Mouse (Mus musculus): ENCODE measurements at regions not wholly inside any gene's neighbourhood (a gene's known extent, or its start where the extent isn't known, plus 50 kb on each side); places are given as distances from the start of the nearest gene placed in this dataset.
A peak's percentile ranks its signal among the peaks of the same experiment; 100 is the strongest.

DNA sequence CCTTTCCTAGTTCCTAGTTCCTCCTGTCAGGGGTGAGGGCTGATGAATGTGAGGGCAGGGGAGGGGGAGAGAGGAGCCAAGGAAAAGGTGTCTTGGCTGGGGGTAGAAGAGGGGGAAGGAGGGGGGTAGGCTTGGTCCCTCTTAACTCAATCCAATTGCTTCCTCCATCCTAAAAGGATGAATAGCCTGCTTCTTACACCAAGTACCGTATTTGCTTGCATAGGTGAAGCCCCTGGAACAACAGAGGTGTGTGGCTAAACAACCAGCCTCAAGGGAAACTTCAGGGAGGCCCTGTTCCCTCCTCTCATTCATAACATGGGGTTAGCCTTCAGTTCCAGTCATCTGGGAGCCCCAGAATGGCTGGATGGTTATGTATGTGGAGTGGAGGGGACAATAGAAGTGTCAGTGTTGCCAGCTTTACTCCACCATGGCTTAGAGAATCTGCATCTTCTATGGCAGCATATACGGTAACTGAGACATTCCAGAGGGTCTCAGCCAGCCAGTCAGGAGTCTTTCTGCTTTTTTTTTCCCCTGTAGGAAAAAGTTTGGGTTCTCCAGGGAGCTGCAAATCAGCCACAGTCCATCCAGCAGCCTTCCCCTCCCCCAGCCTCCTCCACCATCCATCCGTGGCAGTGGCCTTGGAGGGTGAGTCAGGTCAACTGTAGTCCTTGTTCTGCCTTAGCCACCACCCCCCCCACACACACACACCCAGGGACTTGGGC lies 100.2 kb upstream of the Ccnd2 start:
- DNase-seq (ENCODE audit: low spot score), result no peak

DNA sequence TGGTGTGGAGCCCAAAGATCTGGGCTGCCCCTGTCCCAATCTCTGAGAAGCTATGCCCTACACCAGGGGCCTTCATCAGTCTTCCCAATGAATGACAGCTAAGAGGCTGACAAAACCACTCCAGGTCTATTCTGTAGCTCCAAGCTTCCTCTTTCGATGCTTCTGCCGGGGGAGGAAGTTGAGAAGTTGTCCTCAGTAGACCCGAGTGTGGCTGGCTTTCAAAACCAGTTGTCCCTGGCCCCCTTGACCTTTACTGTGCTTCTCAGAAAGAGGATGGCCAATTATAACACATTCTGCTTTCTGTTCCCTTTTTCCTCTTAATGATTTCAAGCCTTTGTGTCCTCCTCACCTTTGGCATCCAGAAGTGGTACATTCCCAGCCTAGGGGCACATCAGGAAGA lies 101.9 kb upstream of the Ccnd2 start:
- no peak for DNase-seq (ENCODE audit: low spot score)

DNA sequence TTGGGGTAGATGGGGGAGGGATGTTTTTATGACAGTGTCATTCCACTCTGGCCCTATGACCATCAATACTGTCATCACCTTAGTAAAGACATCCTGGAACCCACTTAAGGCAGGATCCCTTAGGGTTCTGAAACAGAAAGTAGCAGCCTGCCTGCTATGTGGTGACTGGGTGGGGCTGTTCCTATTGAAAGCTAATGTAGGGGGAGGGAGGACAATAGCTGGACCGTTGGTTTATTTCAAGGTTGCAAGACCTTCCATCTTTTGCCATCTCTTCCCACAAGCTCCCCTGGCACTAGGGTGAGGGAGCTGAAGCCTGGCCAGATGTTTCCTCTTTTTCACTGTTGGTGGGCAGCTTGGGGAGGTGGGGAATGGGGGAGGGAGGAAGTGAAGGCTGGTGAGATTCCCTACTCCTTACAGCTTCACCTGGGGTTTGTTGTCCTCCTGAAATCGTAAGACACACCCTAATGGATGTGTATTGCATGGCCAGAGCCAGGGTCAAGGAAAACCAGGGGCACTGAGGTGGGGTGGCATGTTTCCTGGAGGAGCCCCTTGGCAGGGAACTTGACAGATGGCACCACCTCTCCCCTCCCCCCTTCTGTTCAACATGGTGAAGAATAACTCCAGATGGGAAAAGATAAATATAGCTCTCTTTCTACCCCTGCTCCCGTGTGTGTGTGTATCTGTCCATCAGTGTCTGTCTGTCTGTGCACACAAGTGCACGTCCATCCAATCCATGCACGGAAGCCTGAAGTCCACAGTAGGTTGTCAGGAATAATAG lies 112.1 kb upstream of the Ccnd2 start:
- DNase-seq (ENCODE audit: low spot score), result no peak

DNA sequence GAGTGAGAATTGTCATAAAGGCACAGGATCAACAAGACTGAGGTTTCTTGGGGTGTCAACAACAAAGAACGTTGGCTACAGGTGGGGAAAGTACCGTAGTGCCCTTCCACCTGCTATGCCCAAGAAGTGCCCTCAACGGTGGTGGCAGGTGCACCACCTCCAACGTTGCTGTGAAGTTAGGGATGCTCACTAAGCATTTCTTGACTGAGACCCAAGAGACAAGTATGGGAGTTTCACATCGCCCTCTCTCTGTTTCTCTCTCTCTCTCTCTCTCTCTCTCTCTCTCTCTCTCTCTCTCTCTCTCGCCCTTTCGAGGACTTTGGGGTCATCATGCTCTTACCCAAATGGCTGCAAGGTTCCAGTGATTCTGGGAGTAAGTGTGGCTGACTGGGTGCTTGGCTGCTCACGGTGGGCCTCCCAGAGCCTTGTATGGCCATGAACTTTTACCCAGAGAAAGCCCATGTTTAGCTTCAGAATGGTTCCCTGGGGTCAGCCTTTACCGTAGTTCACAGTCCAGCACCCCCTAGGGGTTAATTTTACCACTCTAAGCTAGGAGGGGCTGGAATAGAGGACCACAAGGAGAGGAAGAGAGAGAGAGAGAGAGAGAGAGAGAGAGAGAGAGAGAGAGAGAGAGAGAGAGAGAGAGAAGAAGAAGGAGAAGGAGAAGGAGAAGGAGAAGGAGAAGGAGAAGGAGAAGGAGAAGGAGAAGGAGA lies 113.2 kb upstream of the Ccnd2 start:
- DNase-seq (ENCODE audit: low spot score), result no peak

DNA sequence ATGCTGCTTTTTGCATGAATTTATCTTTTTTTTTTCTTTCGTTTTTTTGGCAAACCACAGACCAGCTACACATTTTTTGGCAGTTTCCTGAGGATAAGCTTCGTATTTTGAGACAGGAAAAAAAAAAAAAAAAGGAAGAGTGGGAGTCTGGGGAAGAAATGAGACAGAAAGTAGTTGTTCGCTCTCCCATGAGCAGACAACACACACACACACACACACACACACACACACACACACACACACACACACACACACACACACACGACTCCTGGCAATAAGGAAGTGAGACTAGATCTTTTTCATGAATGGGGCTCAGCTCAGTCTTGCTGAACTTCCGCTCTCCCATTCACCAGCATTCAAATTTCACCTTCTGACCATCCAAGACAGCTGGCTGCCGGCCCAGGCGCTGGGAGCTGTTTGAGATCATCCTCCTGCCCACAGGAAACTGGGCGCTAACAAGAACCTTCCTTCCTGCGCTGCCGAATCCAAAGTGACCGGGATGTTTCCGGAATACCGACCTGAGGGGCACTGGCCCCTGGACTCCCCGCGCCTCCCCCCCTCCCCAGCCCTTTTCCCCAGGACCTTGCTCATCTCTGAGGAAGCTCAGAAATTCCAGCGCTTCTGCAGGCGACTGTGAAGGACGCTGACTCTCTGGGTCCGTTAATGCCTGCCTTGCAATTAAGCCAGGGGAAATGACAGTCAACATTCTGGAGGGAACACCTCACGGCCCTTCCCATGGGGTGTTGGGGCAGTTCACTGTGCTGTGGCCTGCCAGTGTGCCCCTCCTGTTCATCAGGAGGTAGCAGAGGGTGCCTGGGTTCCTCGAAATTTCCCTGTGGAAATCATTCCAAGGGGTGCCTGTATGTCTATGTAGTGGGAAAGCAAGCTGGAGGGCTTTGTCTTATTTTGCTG lies 114.2 kb upstream of the Ccnd2 start:
- peak; percentile 42 for DNase-seq (ENCODE audit: low spot score)

DNA sequence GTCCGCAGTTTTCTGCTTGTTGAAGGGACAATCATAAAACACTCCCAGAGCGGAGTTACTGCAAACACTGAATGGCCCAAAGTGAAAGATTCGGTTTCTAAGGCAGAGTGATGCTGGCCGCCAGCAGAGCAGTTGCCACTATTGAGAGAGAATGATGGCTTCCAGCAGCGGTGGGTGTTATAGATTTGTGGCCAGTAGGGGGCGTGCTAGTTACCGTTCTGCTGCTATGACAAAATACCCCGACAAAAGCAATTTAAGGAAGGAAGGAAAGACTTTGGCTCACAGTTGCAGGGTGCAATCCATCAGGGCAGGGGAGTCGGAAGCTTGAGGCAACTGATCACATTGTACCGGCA lies 114.8 kb upstream of the Ccnd2 start:
- no peak for DNase-seq (ENCODE audit: low spot score)

DNA sequence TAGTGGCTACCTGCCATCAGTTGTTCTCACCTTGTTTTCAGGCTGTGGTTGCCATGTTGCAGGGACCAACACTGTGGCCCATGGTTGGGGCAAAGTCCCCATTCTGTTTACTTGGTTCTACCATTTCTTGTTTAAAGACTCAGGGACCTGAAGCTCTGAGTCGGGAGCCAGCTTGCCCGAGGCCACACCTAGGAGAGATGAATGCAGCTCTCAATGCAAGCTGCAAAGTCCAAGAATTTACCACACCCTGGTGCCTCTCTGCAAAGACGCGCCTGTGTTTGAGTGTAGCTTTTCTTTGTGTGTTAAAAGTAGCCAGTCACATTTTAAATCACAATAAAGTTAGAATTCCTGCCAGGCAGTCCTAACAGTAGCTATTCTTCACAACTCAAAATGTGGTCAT lies 117.0 kb upstream of the Ccnd2 start:
- DNase-seq (ENCODE audit: low spot score), result no peak

DNA sequence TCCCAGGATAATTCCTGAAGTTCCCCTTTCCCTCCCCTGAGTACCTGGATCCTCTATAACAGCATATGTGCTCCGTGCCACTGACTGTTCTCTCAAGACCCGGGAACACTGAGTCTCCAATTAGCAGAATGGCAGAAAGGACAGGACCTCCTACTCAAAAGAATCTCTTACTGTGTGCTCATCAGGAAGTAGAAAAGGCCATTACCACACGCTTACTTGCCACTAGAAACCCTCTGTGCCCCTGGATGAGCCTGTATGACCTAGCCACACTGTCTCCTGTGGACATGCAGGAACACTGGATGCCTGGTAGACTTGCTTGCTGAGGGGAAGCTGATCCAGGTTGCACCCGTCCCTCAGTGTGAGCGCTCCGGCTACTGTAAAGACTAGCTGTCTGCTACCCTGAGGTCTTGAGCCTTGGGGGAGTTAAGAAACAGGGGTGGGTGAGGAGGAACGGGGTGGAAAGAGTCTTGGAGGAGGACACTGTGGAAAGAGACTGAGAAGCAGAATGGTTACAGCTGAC lies 117.6 kb upstream of the Ccnd2 start:
- no peak for DNase-seq (ENCODE audit: low spot score)

DNA sequence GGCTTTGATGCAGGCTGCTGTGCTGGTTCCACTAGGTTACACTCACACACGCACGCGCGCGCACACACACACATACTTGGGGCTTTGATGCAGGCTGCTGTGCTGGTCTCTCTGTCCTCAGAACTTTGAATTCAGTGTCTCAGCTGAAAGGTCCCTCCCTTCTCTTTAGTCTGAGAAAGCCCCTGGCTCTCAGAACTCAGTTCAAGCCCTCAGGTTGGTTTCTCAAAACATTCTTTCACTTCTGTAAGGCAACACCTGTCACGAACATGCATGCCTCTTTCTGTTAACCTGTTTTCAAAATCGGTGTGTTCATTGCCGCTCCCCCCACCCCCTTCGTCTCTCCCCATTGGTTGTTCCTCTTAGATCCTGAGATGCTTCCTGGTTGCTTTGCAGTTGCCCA lies 118.8 kb upstream of the Ccnd2 start:
- DNase-seq (ENCODE audit: low spot score), result no peak

DNA sequence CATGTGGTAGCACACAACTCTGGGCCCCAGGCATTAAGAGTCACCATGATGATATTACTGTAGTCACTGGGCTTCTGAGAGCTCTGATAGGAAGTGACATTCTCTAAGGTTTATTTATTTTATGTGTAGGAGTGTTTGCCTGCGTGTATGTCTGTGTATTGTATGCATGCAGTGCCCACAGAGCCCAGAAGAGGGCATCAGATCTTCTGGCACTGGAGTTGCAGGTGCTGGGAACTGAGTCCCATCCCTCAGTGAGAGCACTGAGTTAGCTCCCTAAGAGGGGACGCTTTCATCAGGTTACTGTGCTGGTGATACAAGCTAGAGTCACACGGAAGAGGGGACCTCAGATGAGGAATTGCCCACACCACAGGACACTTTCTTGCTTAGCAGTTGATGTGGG lies 119.4 kb upstream of the Ccnd2 start:
- DNase-seq (ENCODE audit: low spot score), result no peak

DNA sequence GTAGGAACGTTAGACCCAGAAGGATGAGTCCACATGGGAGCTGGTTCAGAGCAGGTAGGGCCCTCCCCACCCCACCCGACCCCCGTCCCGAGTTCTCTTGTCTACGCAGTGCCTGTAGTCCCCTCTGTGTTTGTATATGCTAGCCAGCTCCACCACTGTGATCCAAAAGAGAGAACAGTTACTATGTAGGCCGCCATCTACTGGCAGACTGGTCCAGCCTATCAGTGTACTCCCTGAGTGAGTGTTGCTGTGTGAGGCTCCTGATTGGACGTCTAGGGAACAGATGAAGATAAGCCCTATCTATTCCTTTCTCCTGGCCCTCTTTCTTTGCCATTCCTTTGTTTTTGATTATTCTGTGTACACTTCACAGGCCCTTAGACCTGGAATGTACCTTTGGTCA lies 120.6 kb upstream of the Ccnd2 start:
- no peak for DNase-seq (ENCODE audit: low spot score)

DNA sequence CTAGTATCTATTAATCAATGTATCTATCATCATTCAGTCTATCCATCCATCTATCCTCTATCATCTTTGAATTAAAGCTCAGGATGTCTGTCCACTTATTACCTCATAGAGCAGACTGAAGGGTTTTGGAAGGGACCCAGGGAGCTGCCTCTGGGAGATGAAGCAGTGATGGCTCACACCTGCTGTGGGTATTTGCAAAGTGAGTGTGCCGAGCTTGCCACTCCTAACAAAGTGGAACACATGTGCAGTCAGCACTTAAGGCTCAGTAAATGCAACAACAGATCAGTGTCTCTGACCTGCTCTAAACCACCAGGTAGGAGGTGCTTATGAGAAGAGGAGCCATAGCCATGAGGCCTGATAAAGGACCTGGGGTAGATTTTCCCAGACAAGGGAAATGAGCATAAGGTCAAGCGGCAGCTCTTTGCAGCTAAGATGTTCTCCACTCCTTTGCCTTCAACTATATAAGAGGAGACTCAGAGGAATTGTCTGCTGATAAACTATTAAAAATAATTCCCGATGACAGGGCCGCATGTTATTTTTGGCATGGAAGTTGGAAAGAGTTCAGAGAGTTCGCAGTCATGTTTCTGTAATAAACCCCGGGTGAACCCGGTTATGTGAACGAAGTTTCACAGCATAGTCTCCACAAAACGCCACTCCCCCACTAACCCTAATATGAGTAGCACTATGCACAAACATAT lies 122.9 kb upstream of the Ccnd2 start:
- DNase-seq (ENCODE audit: low spot score), result no peak

DNA sequence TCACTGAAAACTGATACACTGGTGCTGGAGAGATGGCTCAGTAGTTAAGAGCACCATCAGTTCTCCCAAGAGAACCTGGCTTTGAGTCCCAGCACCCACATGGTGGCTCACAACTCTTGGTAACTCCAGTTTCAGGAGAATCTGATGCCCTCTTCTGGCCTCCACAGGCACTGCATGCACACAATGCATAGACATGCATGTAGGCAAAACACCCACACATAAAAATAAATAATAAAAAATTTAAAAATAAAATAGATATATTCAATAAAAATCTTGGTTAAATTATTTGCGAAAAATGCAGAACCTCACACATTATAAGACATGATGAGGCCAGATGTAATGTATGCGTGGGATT lies 123.4 kb upstream of the Ccnd2 start:
- DNase-seq (ENCODE audit: low spot score), result no peak

DNA sequence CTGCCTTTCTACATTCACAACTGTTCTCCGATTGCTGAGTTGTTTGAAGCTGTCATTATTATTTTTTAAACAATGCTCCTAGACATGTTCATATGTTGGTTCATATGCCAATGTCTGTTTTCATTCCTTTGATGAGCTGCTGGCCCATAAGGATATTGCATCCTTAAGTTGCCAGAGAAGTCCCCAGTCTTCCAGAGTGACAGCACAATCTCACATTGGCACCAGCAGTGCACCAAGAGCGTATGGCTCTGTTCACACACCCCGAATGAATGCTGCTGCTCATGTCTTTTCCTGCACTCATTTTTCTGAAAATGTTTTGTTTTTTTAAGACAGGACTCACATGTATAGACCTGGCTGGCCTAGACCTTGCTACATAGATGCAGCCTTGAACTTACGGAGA lies 124.4 kb upstream of the Ccnd2 start:
- DNase-seq (ENCODE audit: low spot score), result no peak

DNA sequence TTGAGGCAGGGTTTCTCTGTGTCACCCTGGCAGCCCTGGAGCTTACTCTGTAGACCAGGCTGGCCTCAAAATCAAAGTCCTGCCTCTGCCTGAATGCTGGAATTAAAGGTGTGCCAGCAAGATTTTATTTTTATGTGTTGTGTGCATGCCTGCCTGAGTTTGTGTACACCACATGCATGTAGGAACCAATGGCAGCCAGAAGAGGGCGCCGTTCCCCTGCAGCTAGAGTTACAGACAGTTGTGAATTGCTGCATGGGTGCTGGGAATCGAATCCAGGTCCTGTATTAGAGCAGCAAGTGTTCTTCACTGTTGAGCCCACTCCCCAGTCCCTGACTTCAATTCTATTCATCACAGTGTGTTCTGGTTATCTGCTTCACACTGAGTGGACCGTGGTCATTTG lies 126.4 kb upstream of the Ccnd2 start:
- DNase-seq (ENCODE audit: low spot score), result no peak

DNA sequence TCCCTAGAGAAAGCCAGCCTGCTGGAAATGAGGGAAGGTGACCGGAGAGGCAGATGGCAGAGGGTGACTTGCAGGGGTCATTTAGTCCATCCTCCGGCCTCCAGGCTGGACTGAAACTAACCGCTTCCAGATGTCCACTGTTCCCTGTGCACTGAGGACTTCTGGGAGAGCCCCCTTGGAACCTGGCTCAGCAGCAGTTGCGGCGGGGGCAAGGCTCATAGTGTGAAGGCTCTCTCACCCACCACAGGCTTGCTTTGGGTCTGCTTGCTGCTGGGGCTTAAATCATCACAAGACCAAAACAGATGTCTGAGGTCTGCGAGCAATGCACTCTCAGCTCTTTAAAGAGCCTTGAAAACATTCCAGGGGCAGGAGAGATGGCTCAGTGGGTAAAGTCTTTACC lies 132.2 kb upstream of the Ccnd2 start:
- no peak for DNase-seq (ENCODE audit: low spot score)

DNA sequence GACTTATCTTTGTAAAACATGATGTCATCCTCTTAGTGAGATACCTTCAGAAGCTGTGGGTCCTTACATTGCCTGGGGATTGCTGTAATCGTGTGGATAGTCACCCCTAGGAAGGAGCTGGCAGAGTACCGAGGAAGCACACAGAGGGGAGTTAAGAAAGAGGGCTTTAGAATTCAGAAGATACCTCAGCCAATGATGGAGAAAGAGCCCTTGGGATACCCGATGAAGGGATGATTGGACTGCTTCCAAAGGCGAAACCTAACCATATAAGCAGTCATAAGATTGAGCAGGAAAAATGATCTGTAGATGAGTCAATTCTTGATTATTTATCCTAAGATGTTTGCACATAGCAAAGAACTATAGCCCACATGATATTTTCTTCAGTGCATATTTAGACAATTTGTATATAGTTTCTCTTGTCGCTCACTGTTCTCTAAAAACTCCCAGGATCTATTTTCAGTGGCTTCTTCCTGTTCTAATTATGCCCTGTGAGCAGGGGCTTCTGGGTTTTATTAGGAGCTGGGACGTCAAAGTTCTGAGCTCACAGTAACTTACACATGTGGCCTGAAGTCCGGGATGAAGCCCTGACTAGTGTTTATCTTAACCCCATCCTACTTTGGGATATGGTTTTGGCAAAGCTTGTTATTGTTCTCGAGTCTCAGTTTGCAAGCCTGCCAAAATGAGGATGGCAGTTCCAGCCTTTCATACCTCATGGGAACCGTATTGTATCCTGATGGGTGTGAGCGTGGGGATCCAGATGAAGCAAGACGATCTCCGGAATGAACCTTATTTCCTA lies 134.9 kb upstream of the Ccnd2 start:
- DNase-seq (ENCODE audit: low spot score), result no peak

DNA sequence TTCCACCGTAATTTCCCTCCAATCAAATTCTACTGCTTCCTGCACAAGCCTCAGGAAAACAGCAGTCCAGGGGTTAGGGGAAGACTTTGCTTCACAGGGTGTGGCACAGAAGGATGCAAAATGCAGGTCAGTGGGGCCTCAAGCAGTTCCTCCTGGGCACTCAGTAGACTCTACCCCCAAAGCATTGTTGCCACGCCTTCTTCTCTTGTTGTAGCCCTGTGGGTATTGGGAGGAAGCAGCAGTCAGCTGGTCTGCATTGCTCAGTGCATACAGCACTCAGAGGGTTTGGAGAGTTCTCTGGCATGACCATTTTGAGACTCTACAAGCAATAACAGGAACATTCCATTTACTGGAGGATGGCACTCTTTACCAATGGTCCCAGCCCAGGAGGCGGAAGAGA lies 137.0 kb upstream of the Ccnd2 start:
- DNase-seq (ENCODE audit: low spot score), result no peak

DNA sequence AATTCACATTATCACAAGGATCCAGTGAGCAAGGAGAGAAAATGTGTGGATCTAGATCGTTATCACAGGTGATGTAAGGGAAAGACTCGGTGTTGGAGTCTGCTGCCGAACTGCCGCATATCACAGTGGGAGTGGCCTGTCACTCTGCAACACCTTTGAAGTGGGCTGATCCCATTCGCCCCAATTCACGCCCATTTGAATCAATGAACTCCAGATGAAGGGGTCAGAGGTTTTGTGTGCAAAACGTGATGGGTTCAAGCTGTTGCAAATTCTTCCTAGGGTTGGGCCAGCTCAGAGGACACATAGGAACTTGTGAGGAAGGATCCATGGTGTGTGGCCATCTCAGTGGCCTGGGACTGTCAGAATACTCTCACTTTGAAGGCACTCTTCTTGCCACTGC lies 139.9 kb upstream of the Ccnd2 start:
- DNase-seq (ENCODE audit: low spot score), result no peak

DNA sequence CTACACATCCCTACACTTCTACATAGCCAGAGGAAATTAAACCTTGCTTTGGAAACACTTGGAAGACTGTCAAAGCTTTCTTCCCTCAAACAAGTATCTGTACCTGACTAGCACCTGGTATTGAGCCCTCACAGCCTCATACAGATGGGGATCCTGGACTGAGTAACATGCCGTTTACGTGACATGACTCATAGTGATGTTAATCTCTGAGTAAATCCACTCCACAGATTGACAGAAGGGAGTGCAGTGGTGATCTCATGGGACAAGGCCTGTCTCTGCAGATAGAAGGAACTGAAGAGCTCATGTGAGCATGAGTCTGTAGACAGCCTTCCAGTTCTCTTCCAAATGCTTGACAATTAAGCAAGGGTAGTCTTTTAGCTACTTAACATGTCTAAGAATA lies 141.8 kb upstream of the Ccnd2 start:
- DNase-seq (ENCODE audit: low spot score), result no peak

DNA sequence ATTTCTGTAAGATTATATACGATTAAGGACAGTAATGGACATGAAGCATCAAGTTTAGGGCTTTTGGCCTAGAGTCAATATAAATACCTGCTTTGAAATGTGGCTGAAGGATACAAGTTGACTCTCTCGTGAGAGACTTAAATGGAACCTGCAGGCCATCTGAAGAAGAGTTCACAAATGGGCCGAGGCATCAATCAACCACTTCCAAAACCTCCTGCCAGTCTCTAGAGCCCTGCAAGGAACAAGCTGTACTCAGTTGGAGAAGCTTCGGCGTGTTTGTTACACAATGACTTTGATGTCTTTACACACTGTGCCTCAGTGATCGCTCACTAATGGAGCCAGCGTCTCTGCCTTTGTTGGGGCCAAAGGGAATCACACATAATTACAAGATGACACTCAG lies 146.1 kb upstream of the Ccnd2 start:
- no peak for DNase-seq (ENCODE audit: low spot score)
